Mouse (Mus musculus): ENCODE results near the gene Ahnak2. TPM values are rescaled to one million over a fixed set of nuclear protein-coding genes. Genes with fewer than 3 reads are reported as not detected.

Ahnak2 gene
- polyA plus RNA-seq, 1 experiment from 2014 or later: 2.0 TPM

DNA sequence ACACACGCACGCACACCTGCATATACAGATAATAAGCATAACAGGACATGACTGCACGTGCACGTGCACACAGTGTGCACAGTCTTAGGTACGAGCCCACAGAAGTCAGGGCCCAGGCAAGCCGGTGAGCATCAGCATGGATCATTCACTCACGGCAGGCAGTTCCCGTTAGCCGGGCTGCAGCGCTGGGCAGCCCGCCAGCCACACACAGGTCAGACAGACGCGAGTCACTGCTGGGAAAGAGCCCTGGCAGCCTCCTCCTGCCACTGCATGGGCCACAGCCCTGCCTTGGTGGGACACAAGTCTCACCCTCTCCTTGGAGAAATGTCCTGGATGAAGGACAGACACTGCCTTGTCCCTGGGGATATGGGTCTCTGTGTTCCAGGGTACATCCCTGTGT, 1.6 kb upstream of the Ahnak2 start:
- H3K4me1 ChIP-seq (ENCODE audit: control insufficient read depth, insufficient read depth, low read length): peaks cover 14% of the 10 kb centered on the region
- 47% methylated on average over 13 of the region's 13 CpGs for WGBS
- peaks cover 18% of the 10 kb centered on the region for H3K27me3 ChIP-seq (ENCODE audit: control insufficient read depth, insufficient read depth, low read length)
- no peak overlapping the region for H3K4me3 ChIP-seq (ENCODE audit: low read length)
- no peak for ATAC-seq (replicated peaks; ENCODE audit: extremely low read depth, insufficient read depth, low FRiP score)
- H3K4me2 ChIP-seq (ENCODE audit: low read depth, low read length): no peak overlapping the region
- H3K36me3 ChIP-seq (ENCODE audit: control insufficient read depth, insufficient read depth): no peaks in the 10 kb centered on the region
- no peak overlapping the region for H3K27ac ChIP-seq (ENCODE audit: low read length)
- H3K9me3 ChIP-seq (replicated peaks; ENCODE audit: control insufficient read depth, low read length): no peaks in the 10 kb centered on the region
- no peak overlapping the region for H3K9ac ChIP-seq (ENCODE audit: low read length)

DNA sequence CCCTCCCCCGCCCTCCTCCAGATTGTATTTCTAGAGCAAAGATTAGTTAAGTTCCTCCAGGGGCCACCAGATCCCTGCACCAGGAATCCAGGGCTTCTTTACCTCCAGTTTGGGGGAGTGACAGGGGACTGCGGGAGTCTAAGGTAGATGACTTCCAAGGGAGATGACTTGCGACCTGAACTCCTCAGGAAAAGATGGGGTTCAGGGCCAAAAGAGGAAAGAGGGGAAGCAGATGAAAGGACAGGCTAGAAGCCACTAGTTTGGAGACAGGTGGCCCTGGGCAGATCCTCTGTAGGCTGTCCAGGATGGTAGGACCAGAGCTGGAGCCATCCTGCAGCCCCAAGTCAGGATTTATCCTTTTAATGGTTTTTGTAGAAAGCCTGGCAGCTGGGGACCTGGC, 460 bp upstream of the Ahnak2 start:
- Histone ChIP-seq H3K9ac (ENCODE audit: low read length) (no peak overlapping the region), H3K4me3 (ENCODE audit: low read length) (no peak overlapping the region), H3K36me3 (ENCODE audit: control insufficient read depth, insufficient read depth) (no peaks in the 10 kb centered on the region), H3K4me2 (ENCODE audit: low read depth, low read length) (peak overlapping the region; percentile 98), H3K27ac (ENCODE audit: low read length) (no peak overlapping the region), H3K9me3 (replicated peaks; ENCODE audit: control insufficient read depth, low read length) (no peaks in the 10 kb centered on the region), H3K4me1 (ENCODE audit: control insufficient read depth, insufficient read depth, low read length) (peaks cover 20% of the 10 kb centered on the region), H3K27me3 (ENCODE audit: control insufficient read depth, insufficient read depth, low read length) (peaks cover 18% of the 10 kb centered on the region)
- 32% methylated on average over 3 of the region's 3 CpGs for WGBS
- ATAC-seq (replicated peaks; ENCODE audit: extremely low read depth, insufficient read depth, low FRiP score): no peak

DNA sequence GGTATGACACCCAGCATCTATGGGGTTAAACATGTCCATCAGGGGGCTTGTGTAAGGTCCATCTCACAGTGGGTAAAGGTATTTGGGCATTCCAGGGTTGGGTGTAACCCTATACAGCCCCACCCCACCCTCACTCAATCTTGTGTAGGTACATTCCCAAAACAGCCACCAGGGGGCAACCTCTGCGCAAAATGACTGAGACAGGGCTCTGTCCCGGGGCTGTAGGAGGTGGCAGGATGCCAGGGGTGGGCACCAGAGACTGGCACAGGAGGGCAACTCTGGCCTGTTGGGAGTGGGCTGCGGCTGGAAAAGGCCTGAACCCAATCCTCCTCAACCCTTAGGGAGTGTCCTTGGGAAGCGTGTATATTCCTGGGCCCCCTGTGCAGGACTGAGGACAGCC, 2.0 kb downstream of the Ahnak2 start:
- Histone ChIP-seq H3K4me2 (ENCODE audit: low read depth, low read length) (no peak overlapping the region), H3K27me3 (ENCODE audit: control insufficient read depth, insufficient read depth, low read length) (peaks cover 18% of the 10 kb centered on the region), H3K4me1 (ENCODE audit: control insufficient read depth, insufficient read depth, low read length) (peaks cover 41% of the 10 kb centered on the region), H3K36me3 (ENCODE audit: control insufficient read depth, insufficient read depth) (no peaks in the 10 kb centered on the region), H3K4me3 (ENCODE audit: low read length) (no peak overlapping the region), H3K9ac (ENCODE audit: low read length) (no peak overlapping the region), H3K9me3 (replicated peaks; ENCODE audit: control insufficient read depth, low read length) (no peaks in the 10 kb centered on the region), H3K27ac (ENCODE audit: low read length) (no peak overlapping the region)
- WGBS: 13% methylated on average over 4 of the region's 4 CpGs
- no peak for ATAC-seq (replicated peaks; ENCODE audit: extremely low read depth, insufficient read depth, low FRiP score)

DNA sequence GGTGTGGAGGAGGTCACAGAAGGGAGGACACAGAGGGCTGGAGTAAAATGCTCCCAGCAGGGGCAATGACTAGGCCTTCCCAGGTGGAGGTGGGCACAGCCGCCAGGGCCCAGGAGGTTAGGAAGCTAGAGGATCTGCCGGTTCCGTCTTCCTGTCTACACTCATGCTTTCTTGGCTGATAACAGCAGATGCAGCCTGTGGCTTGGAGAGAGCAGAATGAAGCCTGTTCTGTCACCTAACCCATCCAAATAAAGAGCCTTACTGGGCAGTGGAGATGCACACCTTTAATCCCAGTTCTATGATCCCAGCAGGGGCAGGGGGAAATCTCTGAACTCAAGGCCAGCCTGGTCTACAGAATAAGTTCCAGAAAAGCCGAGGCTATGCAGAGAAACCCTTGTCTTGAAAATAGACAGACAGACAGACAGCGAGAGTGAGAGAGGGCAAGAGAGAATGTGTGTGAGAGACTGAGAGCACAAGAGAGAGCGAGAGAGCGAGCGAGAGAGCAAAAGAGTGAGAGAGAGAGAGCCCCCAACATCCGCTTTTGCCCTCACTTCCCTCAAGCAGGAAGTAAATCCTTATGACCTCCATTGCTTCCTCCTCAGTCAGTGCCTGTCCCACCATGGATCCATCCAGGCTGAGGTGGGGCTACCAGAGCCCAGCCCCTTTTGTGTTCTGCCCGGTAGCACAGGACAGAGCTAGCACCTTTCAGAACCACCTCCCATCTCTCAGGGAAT, 3.1 kb downstream of the Ahnak2 start:
- no peak for ATAC-seq (replicated peaks; ENCODE audit: extremely low read depth, insufficient read depth, low FRiP score)
- 75% methylated on average over 10 of the region's 10 CpGs for WGBS
- no peak overlapping the region for H3K4me2 ChIP-seq (ENCODE audit: low read depth, low read length)
- no peak overlapping the region for H3K27ac ChIP-seq (ENCODE audit: low read length)
- H3K9me3 ChIP-seq (replicated peaks; ENCODE audit: control insufficient read depth, low read length): no peaks in the 10 kb centered on the region
- no peak overlapping the region for H3K4me3 ChIP-seq (ENCODE audit: low read length)
- no peaks in the 10 kb centered on the region for H3K36me3 ChIP-seq (ENCODE audit: control insufficient read depth, insufficient read depth)
- H3K4me1 ChIP-seq (ENCODE audit: control insufficient read depth, insufficient read depth, low read length): peaks cover 51% of the 10 kb centered on the region
- H3K9ac ChIP-seq (ENCODE audit: low read length): no peak overlapping the region
- H3K27me3 ChIP-seq (ENCODE audit: control insufficient read depth, insufficient read depth, low read length): peaks cover 18% of the 10 kb centered on the region

DNA sequence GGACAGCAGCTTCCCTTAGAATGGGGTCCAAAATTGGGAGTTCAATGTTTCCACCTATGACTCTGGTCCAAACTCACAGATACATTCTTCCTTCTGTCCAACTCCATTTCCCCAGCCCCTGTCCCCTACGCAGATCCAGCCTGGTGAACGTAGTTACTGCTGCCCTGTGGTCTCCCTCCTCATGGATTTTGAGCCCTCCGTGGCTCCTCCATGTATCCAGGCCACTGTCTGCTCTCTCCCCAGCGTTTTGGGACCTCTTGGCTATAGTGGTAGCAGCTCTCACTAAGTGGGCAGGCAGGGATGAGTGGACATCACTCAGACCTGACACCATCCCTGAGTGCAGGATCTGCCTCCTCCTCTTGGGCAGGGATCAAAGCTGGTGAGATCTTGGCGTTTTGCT, 3.7 kb downstream of the Ahnak2 start:
- no peaks in the 10 kb centered on the region for H3K9me3 ChIP-seq (replicated peaks; ENCODE audit: control insufficient read depth, low read length)
- no peak for ATAC-seq (replicated peaks; ENCODE audit: extremely low read depth, insufficient read depth, low FRiP score)
- no peak overlapping the region for H3K9ac ChIP-seq (ENCODE audit: low read length)
- H3K36me3 ChIP-seq (ENCODE audit: control insufficient read depth, insufficient read depth): no peaks in the 10 kb centered on the region
- WGBS: 72% methylated on average over 5 of the region's 5 CpGs
- H3K27ac ChIP-seq (ENCODE audit: low read length): no peak overlapping the region
- H3K27me3 ChIP-seq (ENCODE audit: control insufficient read depth, insufficient read depth, low read length): peaks cover 18% of the 10 kb centered on the region
- H3K4me3 ChIP-seq (ENCODE audit: low read length): no peak overlapping the region
- H3K4me1 ChIP-seq (ENCODE audit: control insufficient read depth, insufficient read depth, low read length): peaks cover 54% of the 10 kb centered on the region
- H3K4me2 ChIP-seq (ENCODE audit: low read depth, low read length): no peak overlapping the region

DNA sequence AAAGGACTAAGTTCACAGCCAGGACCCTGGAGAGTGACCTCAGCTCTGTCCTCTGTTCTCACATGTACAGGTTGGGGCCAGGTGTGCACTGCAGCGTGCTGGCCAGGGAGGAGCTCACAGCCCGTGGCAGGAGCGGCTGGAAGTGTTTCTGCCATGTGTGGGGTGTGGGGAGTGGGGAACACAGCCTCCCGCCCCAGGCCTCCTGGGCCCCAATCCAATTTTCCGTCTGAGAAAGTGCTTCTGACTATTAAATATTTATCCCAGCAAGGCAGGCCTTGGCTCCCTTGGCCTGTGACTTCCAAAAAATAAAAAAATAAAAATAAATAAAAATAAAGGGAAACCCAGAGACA, 4.2 kb downstream of the Ahnak2 start:
- Histone ChIP-seq H3K9ac (ENCODE audit: low read length) (0 out of 2 replicates have a peak overlapping the region, but pooled peaks have one; percentile 38), H3K27me3 (ENCODE audit: control insufficient read depth, insufficient read depth, low read length) (peaks cover 16% of the 10 kb centered on the region), H3K27ac (ENCODE audit: low read length) (no peak overlapping the region), H3K4me2 (ENCODE audit: low read depth, low read length) (no peak overlapping the region), H3K9me3 (replicated peaks; ENCODE audit: control insufficient read depth, low read length) (no peaks in the 10 kb centered on the region), H3K4me1 (ENCODE audit: control insufficient read depth, insufficient read depth, low read length) (peaks cover 58% of the 10 kb centered on the region), H3K36me3 (ENCODE audit: control insufficient read depth, insufficient read depth) (no peaks in the 10 kb centered on the region), H3K4me3 (ENCODE audit: low read length) (no peak overlapping the region)
- no peak for ATAC-seq (replicated peaks; ENCODE audit: extremely low read depth, insufficient read depth, low FRiP score)
- whole genome bisulfite sequencing: 36% methylated on average over 5 of the region's 5 CpGs

DNA sequence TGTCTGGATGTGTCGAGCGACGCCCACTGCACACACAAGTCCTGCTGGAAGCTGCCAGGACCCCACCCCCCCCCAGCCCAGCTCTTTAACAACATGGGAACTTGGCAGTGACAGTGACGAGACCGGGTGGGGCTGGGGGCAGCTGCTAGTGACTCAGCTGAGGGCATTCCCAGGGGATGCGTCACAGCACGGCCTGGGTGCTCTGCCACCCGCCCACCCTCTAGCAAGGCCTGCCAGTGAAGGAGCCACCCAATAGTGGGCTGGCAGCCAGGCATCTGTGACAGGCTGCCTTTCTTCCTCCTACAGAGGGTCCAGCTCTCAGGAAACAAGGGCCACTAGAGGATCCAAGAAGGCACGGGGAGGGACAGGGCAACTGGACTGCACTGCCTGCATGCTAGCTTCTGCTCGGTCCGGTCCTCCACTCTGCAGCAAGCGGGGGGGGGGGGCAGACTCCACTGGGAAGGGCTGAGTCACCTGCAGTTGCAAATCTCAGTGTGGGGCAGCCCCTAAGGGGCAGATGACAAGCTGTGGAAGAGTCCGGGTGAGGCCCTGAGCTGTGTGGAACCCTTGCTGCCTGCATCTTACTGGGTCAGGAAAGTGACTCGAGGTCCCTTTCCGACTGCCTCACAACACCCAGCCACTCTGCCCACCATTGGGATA, 4.7 kb downstream of the Ahnak2 start:
- H3K4me3 ChIP-seq (ENCODE audit: low read length): no peak overlapping the region
- H3K36me3 ChIP-seq (ENCODE audit: control insufficient read depth, insufficient read depth): no peaks in the 10 kb centered on the region
- H3K9me3 ChIP-seq (replicated peaks; ENCODE audit: control insufficient read depth, low read length): no peaks in the 10 kb centered on the region
- WGBS: 40% methylated on average over 15 of the region's 15 CpGs
- H3K4me2 ChIP-seq (ENCODE audit: low read depth, low read length): no peak overlapping the region
- H3K27ac ChIP-seq (ENCODE audit: low read length): no peak overlapping the region
- H3K4me1 ChIP-seq (ENCODE audit: control insufficient read depth, insufficient read depth, low read length): peaks cover 58% of the 10 kb centered on the region
- H3K27me3 ChIP-seq (ENCODE audit: control insufficient read depth, insufficient read depth, low read length): peaks cover 11% of the 10 kb centered on the region
- ATAC-seq (replicated peaks; ENCODE audit: extremely low read depth, insufficient read depth, low FRiP score): no peak
- 0 out of 2 replicates have a peak overlapping the region, but pooled peaks have one; percentile 38 for H3K9ac ChIP-seq (ENCODE audit: low read length)

DNA sequence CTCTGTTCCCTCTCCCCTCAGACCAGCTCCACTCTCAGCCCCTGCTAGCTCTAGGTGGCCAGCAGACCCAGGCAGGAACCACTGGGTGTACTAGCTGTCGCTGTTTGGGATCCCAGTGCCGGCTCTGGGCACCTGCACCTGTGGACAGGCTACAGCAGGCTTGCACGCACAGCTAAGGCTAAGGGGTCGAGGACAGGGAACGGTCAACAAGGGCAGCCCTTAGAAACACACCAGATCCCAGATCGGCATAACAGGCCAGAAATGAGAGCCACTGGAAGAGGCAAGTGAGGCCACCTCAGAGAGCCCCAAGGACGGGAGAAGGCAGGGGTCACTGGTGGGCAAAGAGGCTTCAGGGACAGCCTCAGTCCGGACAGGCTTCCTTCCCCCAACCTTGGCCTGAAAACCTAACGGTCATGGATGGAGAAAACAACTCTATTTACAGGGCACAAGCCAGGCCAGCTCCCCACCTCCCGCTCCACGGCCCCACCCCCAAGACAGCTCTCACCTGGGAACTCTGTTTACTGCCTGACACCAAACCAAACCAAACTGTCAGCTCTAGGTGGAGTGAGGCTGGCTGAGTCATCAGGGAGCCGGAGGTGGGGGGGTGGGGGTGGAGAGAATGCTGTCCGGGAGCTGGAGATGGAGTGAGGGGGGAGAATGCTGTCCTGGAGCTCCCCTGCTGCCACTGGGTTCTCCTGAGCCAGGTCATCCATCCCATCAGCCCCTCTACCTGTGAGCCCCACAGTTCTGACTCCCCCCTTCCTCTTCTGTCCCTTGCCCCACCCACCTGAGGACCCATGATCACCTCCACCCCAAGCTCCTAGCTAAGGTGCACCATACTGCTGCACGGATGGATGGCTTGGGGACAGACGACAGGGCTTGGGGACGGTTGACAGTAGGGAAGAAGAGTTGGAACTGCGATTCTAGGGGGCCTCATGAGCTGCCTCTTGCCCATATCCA, 5.6 kb downstream of the Ahnak2 start:
- H3K4me3 ChIP-seq (ENCODE audit: low read length): no peak overlapping the region
- WGBS: 47% methylated on average over 17 of the region's 17 CpGs
- H3K4me1 ChIP-seq (ENCODE audit: control insufficient read depth, insufficient read depth, low read length): peaks cover 52% of the 10 kb centered on the region
- no peak overlapping the region for H3K4me2 ChIP-seq (ENCODE audit: low read depth, low read length)
- H3K36me3 ChIP-seq (ENCODE audit: control insufficient read depth, insufficient read depth): no peaks in the 10 kb centered on the region
- H3K9me3 ChIP-seq (replicated peaks; ENCODE audit: control insufficient read depth, low read length): no peaks in the 10 kb centered on the region
- no peak overlapping the region for H3K9ac ChIP-seq (ENCODE audit: low read length)
- no peak overlapping the region for H3K27ac ChIP-seq (ENCODE audit: low read length)
- ATAC-seq (replicated peaks; ENCODE audit: extremely low read depth, insufficient read depth, low FRiP score): no peak
- H3K27me3 ChIP-seq (ENCODE audit: control insufficient read depth, insufficient read depth, low read length): peaks cover 9% of the 10 kb centered on the region

Data from heart, embryonic 16.5 days (tissue).